ENCODE assay signal across 8 mouse cellular contexts in the genomic region with DNA sequence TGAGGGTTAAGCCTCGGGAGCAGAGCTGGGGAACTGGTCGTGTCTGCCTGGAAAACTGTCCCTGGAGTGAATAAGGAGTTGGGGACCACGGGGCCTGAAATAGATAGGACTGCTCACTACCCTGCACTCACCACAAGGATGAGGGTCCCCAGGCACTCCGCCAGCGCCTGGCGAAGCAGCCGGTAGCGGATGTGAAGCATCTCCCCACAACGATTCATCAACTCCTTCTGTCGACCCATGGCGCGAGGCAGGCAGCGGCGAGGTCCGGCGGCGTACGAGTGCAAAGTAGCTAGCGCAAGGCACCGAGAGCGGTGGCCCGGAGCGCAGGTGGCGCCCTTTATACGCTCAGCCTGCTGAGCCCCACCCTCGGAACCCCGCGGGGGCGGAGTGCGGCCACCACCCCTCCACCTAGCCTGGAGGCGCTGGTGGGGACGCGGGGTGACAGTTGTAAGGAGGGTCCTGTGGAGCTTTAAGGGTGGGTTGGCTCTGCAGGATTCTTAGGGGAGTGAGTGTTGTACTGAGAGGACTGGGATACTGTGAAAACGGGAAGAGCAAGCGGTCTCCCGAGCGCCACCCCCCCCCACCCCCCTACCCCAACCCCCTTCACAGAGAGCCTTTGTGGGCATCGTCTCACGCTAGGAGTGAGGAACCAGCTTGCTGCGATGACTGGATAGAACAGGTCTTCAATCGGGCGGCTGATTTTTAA. TPM values are rescaled to one million over a fixed set of nuclear protein-coding genes. Genes with fewer than 3 reads are reported as not detected.
A peak's percentile ranks its signal among the peaks of the same experiment; 100 is the strongest.
DNase-seq lines count a peak whose midpoint lies in the region; ATAC-seq and TF ChIP-seq lines count a peak whose summit lies in the region.

Gene Aqp3, minus strand, starts transcription at position 313 of the 706 bp plus-strand sequence.

- peaks cover 4% of the 10 kb centered on the region in 2 experiments; a peak in 3 of 4 replicates for H3K4me1 ChIP-seq in CH12.LX (ENCODE audit: control insufficient read depth in 1 of 2, insufficient read depth in 2 of 2)
- H3K4me1 ChIP-seq in forebrain, embryonic 16.5 days (replicated peaks; ENCODE audit: control insufficient read depth, insufficient read depth, low read length): peaks cover 11% of the 10 kb centered on the region
- peaks cover 7% of the 10 kb centered on the region; the same call in 1 of the 2 replicates for H3K4me1 ChIP-seq in kidney, adult 2 months (ENCODE audit: control insufficient read depth, insufficient read depth, low read length)
- peaks cover 38% of the 10 kb centered on the region for H3K4me1 ChIP-seq in lung, embryonic 15.5 days
- peaks cover 11% of the 10 kb centered on the region for H3K4me1 ChIP-seq in olfactory bulb, adult 2 months (ENCODE audit: control insufficient read depth, insufficient read depth, low read length)

- peak within 1 kb of the TSS; percentile 84 for H3K4me2 ChIP-seq in CH12.LX (ENCODE audit: insufficient read depth, low read depth, poor library complexity, severe bottlenecking)
- peak within 1 kb of the TSS; percentile 99 for H3K4me2 ChIP-seq in forebrain, embryonic 16.5 days (ENCODE audit: low read length)
- H3K4me2 ChIP-seq in lung, embryonic 15.5 days: peak within 1 kb of the TSS; percentile 86

- H3K27me3 ChIP-seq in CH12.LX (replicated peaks): peaks cover 79% of the 10 kb centered on the region
- peaks cover 15% of the 10 kb centered on the region for H3K27me3 ChIP-seq in forebrain, embryonic 16.5 days (replicated peaks; ENCODE audit: control insufficient read depth, insufficient read depth, low read length)
- no peaks in the 10 kb centered on the region for H3K27me3 ChIP-seq in kidney, adult 2 months (replicated peaks; ENCODE audit: control insufficient read depth, insufficient read depth, low read length)
- peaks cover 30% of the 10 kb centered on the region for H3K27me3 ChIP-seq in lung, embryonic 15.5 days

- no peak for TF ChIP-seq CTCF in CH12.LX (conservative IDR thresholded peaks at IDR 0.05 in 1 of 2, IDR thresholded peaks at IDR 0.05 in 1 of 2; ENCODE audit: low read depth in 2 of 2, low read length in 2 of 2)
- no peak for TF ChIP-seq CTCF in kidney, adult 2 months (conservative IDR thresholded peaks at IDR 0.05; ENCODE audit: insufficient read depth, insufficient read length, low read depth, low read length)
- TF ChIP-seq CTCF in olfactory bulb, adult 2 months (IDR thresholded peaks at IDR 0.05; ENCODE audit: insufficient read depth, low read depth, low read length): peak; percentile 8; the same call in 1 of the 2 replicates

- dilution Hi-C loops in CH12.LX (cut with MboI; ENCODE audit: extremely low pct_ligation_motif_present, extremely low pct_unique_long_range_greater_than_20kb, low sequenced_read_pairs): no loop called here

- TF ChIP-seq RAD21 in CH12.LX (IDR thresholded peaks at IDR 0.05; ENCODE audit: low read depth, low read length): no peak

- no peak within 1 kb of the TSS for H3K9ac ChIP-seq in CH12.LX (ENCODE audit: insufficient read depth, low read depth)
- peak within 1 kb of the TSS; percentile 61 for H3K9ac ChIP-seq in forebrain, embryonic 16.5 days (replicated peaks; ENCODE audit: low read depth, low read length)
- peak within 1 kb of the TSS; percentile 18; the same call in 1 of the 2 replicates for H3K9ac ChIP-seq in lung, embryonic 15.5 days

- no peak for DNase-seq in CH12.LX (ENCODE audit: extremely low read depth)
- DNase-seq in ZHBTc4 (ENCODE audit: low read depth, low spot score): peak; percentile 86
- DNase-seq in kidney, adult 2 months: peak; percentile 79
- DNase-seq in c-Kit-positive CD71-positive TER-119-positive erythroid progenitor cells, embryonic 14.5 days (ENCODE audit: low spot score): no peak
- no peak for DNase-seq in layer of hippocampus, adult 18-20 months (ENCODE audit: low spot score in 2 of 2)

- H3K36me3 ChIP-seq in CH12.LX (replicated peaks in 1 of 2; ENCODE audit: control insufficient read depth in 1 of 2, insufficient read depth in 1 of 2, low read length in 1 of 2): no peaks in the 10 kb centered on the region
- no peaks in the 10 kb centered on the region for H3K36me3 ChIP-seq in forebrain, embryonic 16.5 days (ENCODE audit: control insufficient read depth, insufficient read depth)
- H3K36me3 ChIP-seq in kidney, adult 2 months (ENCODE audit: control insufficient read depth, insufficient read depth, low read length): no peaks in the 10 kb centered on the region
- no peaks in the 10 kb centered on the region for H3K36me3 ChIP-seq in lung, embryonic 15.5 days

- no peak for TF ChIP-seq POLR2A in CH12.LX (IDR thresholded peaks at IDR 0.05; ENCODE audit: low read depth, low read length)
- peak; percentile 88 for TF ChIP-seq POLR2A in kidney, adult 2 months (IDR thresholded peaks at IDR 0.05; ENCODE audit: low read depth, low read length)
- TF ChIP-seq POLR2A in olfactory bulb, adult 2 months (IDR thresholded peaks at IDR 0.05; ENCODE audit: insufficient read depth, low read depth, low read length): no peak

- H3K4me3 ChIP-seq in CH12.LX (replicated peaks in 1 of 3; ENCODE audit: low read depth in 2 of 3, low read length in 2 of 3, poor library complexity in 1 of 3): peak within 1 kb of the TSS in 1 of 3 experiments; percentile 45
- peak within 1 kb of the TSS; percentile 53 for H3K4me3 ChIP-seq in forebrain, embryonic 16.5 days (replicated peaks; ENCODE audit: low read length)
- H3K4me3 ChIP-seq in kidney, adult 2 months (ENCODE audit: insufficient read depth, low read depth, low read length): peak within 1 kb of the TSS; percentile 30
- H3K4me3 ChIP-seq in lung, embryonic 15.5 days: peak within 1 kb of the TSS; percentile 40
- H3K4me3 ChIP-seq in olfactory bulb, adult 2 months (ENCODE audit: insufficient read depth, low read depth, low read length): peak within 1 kb of the TSS; percentile 46

- TF ChIP-seq EP300 in CH12.LX (IDR thresholded peaks at IDR 0.05; ENCODE audit: low read length): no peak

- H3K27ac ChIP-seq in CH12.LX (ENCODE audit: insufficient read depth, low read depth): no peak within 1 kb of the TSS
- H3K27ac ChIP-seq in forebrain, embryonic 16.5 days (ENCODE audit: low read length): no peak within 1 kb of the TSS
- H3K27ac ChIP-seq in kidney, adult 2 months (ENCODE audit: insufficient read depth, low read depth, low read length): peak within 1 kb of the TSS; percentile 79
- no peak within 1 kb of the TSS for H3K27ac ChIP-seq in lung, embryonic 15.5 days
- no peak within 1 kb of the TSS for H3K27ac ChIP-seq in olfactory bulb, adult 2 months (ENCODE audit: insufficient read depth, low read depth, low read length)

- peak; percentile 57 for ATAC-seq in forebrain, embryonic 16.5 days
- peak; percentile 46; the same call in 1 of the 2 replicates for ATAC-seq in lung, embryonic 15.5 days (ENCODE audit: borderline replicate concordance, extremely low read depth, low FRiP score, low TSS enrichment)

- in situ Hi-C loops in CH12.LX (cut with MboI; ENCODE audit: low pct_ligation_motif_present, low pct_unique_long_range_greater_than_20kb, low sequenced_read_pairs): no loop called here

- H3K79me2 ChIP-seq in CH12.LX (replicated peaks; ENCODE audit: control insufficient read depth, extremely low read depth, insufficient read depth, poor library complexity, severe bottlenecking): no peaks in the 10 kb centered on the region

- no peaks in the 10 kb centered on the region for H3K9me3 ChIP-seq in CH12.LX (replicated peaks; ENCODE audit: low read length)
- H3K9me3 ChIP-seq in forebrain, embryonic 16.5 days (ENCODE audit: control insufficient read depth, low read length): no peaks in the 10 kb centered on the region
- H3K9me3 ChIP-seq in lung, embryonic 15.5 days: no peaks in the 10 kb centered on the region

- 1% methylated on average over 41 of the region's 42 CpGs for WGBS in forebrain, embryonic 16.5 days
- WGBS in kidney, adult 2 months: 1% methylated on average over 42 of the region's 42 CpGs
- under 1% methylated on average over 42 of the region's 42 CpGs for WGBS in lung, embryonic 15.5 days
- 2% methylated on average over 42 of the region's 42 CpGs for WGBS in olfactory bulb, adult 2 months

TF ChIP-seq in CH12.LX, 34 proteins besides CTCF, POLR2A, EP300 and RAD21:
- TF ChIP-seq UBTF (IDR thresholded peaks at IDR 0.05; ENCODE audit: low read depth, low read length): 0 out of 2 replicates have a peak, but pooled peaks have one; percentile 58
- TF ChIP-seq BHLHE40 (IDR thresholded peaks at IDR 0.05; ENCODE audit: low read depth, low read length): no peak
TF ChIP-seq in CH12.LX: peak in this region for 1.

RNA-seq across cellular contexts. Expression of gene Aqp3, which starts in this region (rescaled TPM):
- total RNA-seq in CH12.LX (2012; rRNA removed) (not detected in 2 replicates), CH12.LX (2014; rRNA removed) (not detected in 2 replicates)
- polyA plus RNA-seq in CH12.LX (2012; ENCODE audit: insufficient read length, low read depth): not detected in 2 replicates
- 0.11 and 0.45 TPM in 2 replicates for polyA plus RNA-seq in forebrain, embryonic 16.5 days (2015; fragmentation: Nextera tagmentation; extraction: Ambion mirVana)
- 311 and 352 TPM in 2 replicates for polyA plus RNA-seq in kidney, adult 2 months (2012; rRNA removed)
- polyA plus RNA-seq in lung, embryonic 15.5 days (2015; fragmentation: Nextera tagmentation; extraction: Ambion mirVana): 1.3 and 2.2 TPM in 2 replicates
- polyA plus RNA-seq in olfactory bulb, adult 2 months (2012; ENCODE audit: insufficient read depth, insufficient read length, low replicate concordance, missing spikeins): not detected in 2 replicates
- total RNA-seq in layer of hippocampus, adult 18-20 months (2021): not detected

Comparison
In these comparisons a context has a peak if more than half of its experiments do, and no peak if none do; other contexts are left out.
1. RNA of gene Aqp3 (polyA plus RNA-seq): 311 to 352 TPM in kidney, adult 2 months; 1.3 to 2.2 TPM in lung, embryonic 15.5 days, 0.11 to 0.45 TPM in forebrain, embryonic 16.5 days, not detected in CH12.LX and not detected in olfactory bulb, adult 2 months; every median in the first group is over 10 times any median in the second.
2. Peak in ATAC-seq, H3K4me3 ChIP-seq, H3K9ac ChIP-seq and H3K4me2 ChIP-seq in forebrain, embryonic 16.5 days; RNA of the gene not detected or under 1 TPM.
3. DNase-seq: peak in ZHBTc4 (single experiment) and kidney, adult 2 months (single experiment); none in CH12.LX (single experiment), c-Kit-positive CD71-positive TER-119-positive erythroid progenitor cells, embryonic 14.5 days (single experiment) and layer of hippocampus, adult 18-20 months (0 of 2).
4. Peak in every context shown above with its lines, with median percentiles within 50 percentile points of each other: H3K4me2 ChIP-seq.